ENCODE assay signal across 15 mouse cellular contexts in the genomic region with DNA sequence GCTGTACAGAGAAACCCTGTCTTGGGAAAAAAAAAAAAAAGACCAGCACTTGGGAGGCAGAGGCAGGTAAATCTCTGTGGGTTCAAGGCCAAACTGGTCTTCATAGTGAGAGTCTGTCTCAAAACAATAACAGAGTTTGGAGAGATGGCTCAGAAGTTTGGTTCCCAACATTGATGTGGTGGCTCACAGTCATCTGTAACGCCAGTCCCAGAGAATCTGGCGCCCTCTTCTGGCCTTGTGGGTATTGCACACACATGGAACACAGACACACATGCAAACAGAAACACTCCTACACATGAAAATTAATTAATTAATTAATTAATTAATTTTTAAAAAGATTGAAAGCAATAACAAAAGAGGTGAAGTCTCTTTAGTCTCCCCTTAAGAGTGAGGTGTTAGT. TPM values are rescaled to one million over a fixed set of nuclear protein-coding genes. Genes with fewer than 3 reads are reported as not detected.
DNase-seq lines count a peak whose midpoint lies in the region; TF ChIP-seq lines count a peak whose summit lies in the region.
"Had no signal": no experiment of that assay in that cellular context is flagged by ENCODE, and none has a peak within 500 bp of the region (broad histone marks: within the 10 kb centered on the region; RNA-seq: fewer than 3 reads in every experiment).

No protein-coding gene starts in this region.

- DNase-seq in layer of hippocampus, adult 2 months (ENCODE audit: low spot score in 2 of 2), result no peak
- no peak for DNase-seq in layer of hippocampus, postnatal 25 days (ENCODE audit: extremely low spot score in 1 of 2, low spot score in 1 of 2)
- DNase-seq in thymus, postnatal 4 days, result peak; percentile 52
- DNase-seq in thymus, postnatal 36 days, result no peak
- no peak for DNase-seq in embryo, embryonic 11 days
- no peak for DNase-seq in right cerebral cortex, postnatal 4 days
- DNase-seq: adrenal gland, postnatal 10 days; cerebellum, adult 9-10 months; kidney, postnatal 14 days; left cerebral cortex, postnatal 4 days had no signal

- H3K27ac ChIP-seq in layer of hippocampus, adult 2 months, result no peak overlapping the region
- H3K27ac ChIP-seq in bone marrow, adult 2 months (ENCODE audit: control insufficient read depth, insufficient read depth, low read depth, low read length, poor library complexity), result no peak overlapping the region
- H3K27ac ChIP-seq: forebrain, embryonic 13.5 days; heart, embryonic 15.5 days; intestine, embryonic 15.5 days; liver, embryonic 15.5 days had no signal

- no peaks in the 10 kb centered on the region for H3K4me1 ChIP-seq in bone marrow, adult 2 months (ENCODE audit: control insufficient read depth, insufficient read depth, low read length)
- H3K4me1 ChIP-seq: forebrain, embryonic 13.5 days; intestine, embryonic 15.5 days; liver, embryonic 15.5 days had no signal

- no peak for TF ChIP-seq POLR2A in bone marrow, adult 2 months (IDR thresholded peaks at IDR 0.05; ENCODE audit: borderline replicate concordance, control insufficient read depth, low read depth, low read length)

- peak; percentile 45 for TF ChIP-seq CTCF in layer of hippocampus, adult 2 months (conservative IDR thresholded peaks at IDR 0.05)
- peak; percentile 42; the same call in 1 of the 2 replicates for TF ChIP-seq CTCF in bone marrow, adult 2 months (IDR thresholded peaks at IDR 0.05; ENCODE audit: control insufficient read depth, insufficient read depth, low read length)

- 56% methylated on average over 2 of the region's 2 CpGs for WGBS in bone marrow, adult 2 months

- H3K4me3 ChIP-seq in layer of hippocampus, adult 2 months, result no peak overlapping the region
- no peak overlapping the region for H3K4me3 ChIP-seq in bone marrow, adult 2 months (replicated peaks; ENCODE audit: control insufficient read depth, low read depth, low read length)
- H3K4me3 ChIP-seq: forebrain, embryonic 13.5 days; heart, embryonic 15.5 days; intestine, embryonic 15.5 days; liver, embryonic 15.5 days had no signal

RNA-seq across cellular contexts. Expression of gene Batf, which starts 4.1 kb away (rescaled TPM):
- total RNA-seq in layer of hippocampus, adult 2 months (2021), result under 1 TPM; 0.41 to 0.64 TPM
- under 1 TPM; 0.30 to 0.40 TPM for total RNA-seq in layer of hippocampus, postnatal 25 days (2021)
- 4.1 and 11.7 TPM in 2 replicates for polyA plus RNA-seq in bone marrow, adult 2 months (2011; ENCODE audit: insufficient read depth, insufficient read length, low replicate concordance, missing spikeins)
